Comparison of ENCODE assay signal across 19 mouse cellular contexts in the genomic region with DNA sequence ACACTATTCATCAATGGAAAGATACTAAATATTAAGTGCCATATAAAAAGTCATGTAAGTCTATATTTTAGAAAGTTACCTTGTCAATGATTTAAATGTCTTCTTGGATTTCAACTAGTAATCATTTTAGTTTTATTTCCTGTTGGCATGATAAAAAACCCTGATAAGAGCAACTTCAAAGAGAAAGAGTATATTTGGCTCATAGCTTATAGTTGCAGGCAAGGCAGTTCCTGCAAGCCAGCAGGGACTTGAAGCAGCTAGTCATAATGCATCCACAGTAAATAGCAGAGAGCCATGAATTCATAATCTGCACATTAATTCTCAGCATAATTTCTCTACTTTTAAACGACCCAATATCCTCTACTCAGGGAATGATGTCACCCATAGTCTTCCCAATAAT.
"Had no signal": no experiment of that assay in that cellular context is flagged by ENCODE, and none has a peak within 500 bp of the region (broad histone marks: within the 10 kb centered on the region; RNA-seq: fewer than 3 reads in every experiment).

No protein-coding gene starts in this region.

- H3K4me2 ChIP-seq: liver, embryonic 15.5 days; lung, embryonic 15.5 days; midbrain, embryonic 11.5 days; midbrain, embryonic 13.5 days; midbrain, embryonic 15.5 days; neural tube, embryonic 13.5 days; stomach, embryonic 15.5 days had no signal

- H3K9me3 ChIP-seq: liver, embryonic 15.5 days; lung, embryonic 15.5 days; megakaryocyte, embryonic 14.5 days; midbrain, embryonic 13.5 days; midbrain, embryonic 15.5 days; neural tube, embryonic 13.5 days; stomach, embryonic 15.5 days had no signal

- H3K9ac ChIP-seq: liver, embryonic 15.5 days; liver, postnatal 0 days; lung, embryonic 15.5 days; midbrain, embryonic 13.5 days; midbrain, embryonic 15.5 days; neural tube, embryonic 13.5 days; stomach, embryonic 15.5 days had no signal

- H3K4me3 ChIP-seq: liver, embryonic 15.5 days; lung, embryonic 15.5 days; megakaryocyte, embryonic 14.5 days; midbrain, embryonic 13.5 days; midbrain, embryonic 15.5 days; neural tube, embryonic 13.5 days; stomach, embryonic 15.5 days had no signal

- H3K27ac ChIP-seq: liver, embryonic 15.5 days; lung, embryonic 15.5 days; macrophage; midbrain, embryonic 13.5 days; midbrain, embryonic 15.5 days; neural tube, embryonic 13.5 days; stomach, embryonic 15.5 days; stomach, postnatal 0 days had no signal

- H3K27me3 ChIP-seq: liver, embryonic 15.5 days; lung, embryonic 15.5 days; megakaryocyte, embryonic 14.5 days; midbrain, embryonic 13.5 days; midbrain, embryonic 15.5 days; neural tube, embryonic 13.5 days; stomach, embryonic 15.5 days had no signal

- H3K4me1 ChIP-seq: liver, embryonic 15.5 days; lung, embryonic 15.5 days; megakaryocyte, embryonic 14.5 days; midbrain, embryonic 13.5 days; midbrain, embryonic 15.5 days; neural tube, embryonic 13.5 days; stomach, embryonic 15.5 days had no signal

- ATAC-seq: liver, postnatal 0 days; lung, postnatal 0 days; midbrain, embryonic 13.5 days; midbrain, embryonic 15.5 days had no signal

- H3K36me3 ChIP-seq: lung, embryonic 15.5 days; midbrain, embryonic 15.5 days; neural tube, embryonic 13.5 days; stomach, embryonic 15.5 days had no signal

- DNase-seq: liver, postnatal 0 days; lung, adult 2 months; lung, postnatal 14 days; lung, postnatal 36 days; right cerebral cortex, postnatal 14 days; thymus, adult 2 months; thymus, postnatal 25 days; thymus, postnatal 4 days had no signal
